Mouse (Mus musculus) myocyte (in vitro differentiated cells): Measurements from ENCODE around the gene Plcb4.

Experiments
- MAX ChIP-seq: IDR thresholded peaks from one replicate; pipeline ENCODE4 v1.6.1; 2011; ENCODE audit warnings: low read depth, mild to moderate bottlenecking, control low read depth
- MYOG ChIP-seq, 3 experiments: IDR thresholded peaks; one replicate each; pipeline ENCODE4 v1.6.1; 2011; ENCODE audit warnings: control low read depth in 2 of 3, low read depth in 2 of 3, mild to moderate bottlenecking in 2 of 3; ENCODE audit not compliant: insufficient read length in 2 of 3, control insufficient read depth in 1 of 3, insufficient read depth in 1 of 3
- POLR2A ChIP-seq: IDR thresholded peaks from one replicate; pipeline ENCODE4 v1.6.1; 2011; ENCODE audit warnings: low read depth, mild to moderate bottlenecking, control low read depth, moderate library complexity; ENCODE audit not compliant: insufficient read length
- POLR2AphosphoS2 ChIP-seq: IDR thresholded peaks from one replicate; pipeline ENCODE4 v1.6.1; 2011; ENCODE audit warnings: low read depth, control low read depth; ENCODE audit not compliant: insufficient read length
- REST ChIP-seq: IDR thresholded peaks from one replicate; pipeline ENCODE4 v1.6.1; 2011; ENCODE audit warnings: mild to moderate bottlenecking, control low read depth, moderate library complexity; ENCODE audit not compliant: insufficient read depth, insufficient read length
- TCF12 ChIP-seq: IDR thresholded peaks from one replicate; pipeline ENCODE4 v1.6.1; 2011; ENCODE audit warnings: mild to moderate bottlenecking, control low read depth; ENCODE audit not compliant: poor library complexity, insufficient read depth, severe bottlenecking
- USF1 ChIP-seq: IDR thresholded peaks from one replicate; pipeline ENCODE4 v1.6.1; 2011; ENCODE audit warnings: low read depth, mild to moderate bottlenecking, control low read depth, moderate library complexity

GRCm38 (mm10) chr2:135932569-135932968 is 273.8 kb downstream of the Plcb4 start:
- no peak for TF ChIP-seq POLR2AphosphoS2
- no peak for TF ChIP-seq MYOG (IDR thresholded peaks at IDR 0.05; ENCODE audit: control insufficient read depth in 1 of 3, insufficient read depth in 1 of 3, insufficient read length in 2 of 3, low read depth in 2 of 3)
- no peak for TF ChIP-seq POLR2A
- TF ChIP-seq TCF12: no peak
- TF ChIP-seq USF1: no peak
- no peak for TF ChIP-seq MAX
- no peak for TF ChIP-seq REST
